Mouse (Mus musculus) bone marrow macrophage, adult 2 months (primary cell): ENCODE measurements around the gene Vwa3a.

ENCODE experiments used
- CTCF ChIP-seq: IDR thresholded peaks from 2 replicates; pipeline ENCODE4 v1.5.1; 2012; ENCODE audit warnings: low read depth, mild to moderate bottlenecking, low read length, moderate library complexity
- POLR2A ChIP-seq: IDR thresholded peaks from 2 replicates; pipeline ENCODE4 v1.6.1; 2012; ENCODE audit warnings: mild to moderate bottlenecking, low read depth, low read length, borderline replicate concordance

- TF ChIP-seq POLR2A (no peak), CTCF (no peak)
Observed at GRCm38 (mm10) chr7:120746029-120746428, 6.9 kb downstream of the Vwa3a start.
